Mouse (Mus musculus) kidney, embryonic 14.5 days (tissue): ENCODE data around the gene Lyrm2. TPM values are rescaled to one million over a fixed set of nuclear protein-coding genes. Genes with fewer than 3 reads are reported as not detected.

ENCODE experiments used
- ATAC-seq: fragments of 200-750 bp; cut with Nextera tagmentation; 2 replicates; pipeline ENCODE4 v1.8.0; 2017; ENCODE audit warnings: moderate number of reproducible peaks, mild to moderate bottlenecking, moderate TSS enrichment, moderate library complexity; ENCODE audit not compliant: low FRiP score, low TSS enrichment
- H3K27ac ChIP-seq: fragments of 300-500 bp; sonication (generic); 2 replicates; pipeline ENCODE4 v1.5.1; 2014; ENCODE audit warnings: low read depth, mild to moderate bottlenecking, low read length, moderate library complexity, mixed read lengths
- H3K27me3 ChIP-seq: fragments of 300-500 bp; sonication (generic); 2 replicates; pipeline ENCODE4 v1.6.1; 2014; ENCODE audit warnings: mild to moderate bottlenecking, low read length; ENCODE audit not compliant: control insufficient read depth, insufficient read depth
- H3K36me3 ChIP-seq: fragments of 300-500 bp; sonication (generic); 2 replicates; pipeline ENCODE4 v1.6.1; 2014; ENCODE audit warnings: low read length, mixed read lengths; ENCODE audit not compliant: control insufficient read depth, insufficient read depth
- H3K4me1 ChIP-seq: fragments of 300-500 bp; sonication (generic); 2 replicates; pipeline ENCODE4 v1.6.1; 2014; ENCODE audit warnings: low read length, mixed read lengths; ENCODE audit not compliant: control insufficient read depth, insufficient read depth
- H3K4me2 ChIP-seq: fragments of 300-500 bp; sonication (generic); replicated peaks from 2 replicates; pipeline ENCODE4 v1.6.1; 2014; ENCODE audit warnings: low read depth, mild to moderate bottlenecking, low read length
- H3K4me3 ChIP-seq: fragments of 300-500 bp; sonication (generic); 2 replicates; pipeline ENCODE4 v1.5.1; 2014; ENCODE audit warnings: mild to moderate bottlenecking, low read length
- H3K9ac ChIP-seq: fragments of 300-500 bp; sonication (generic); 2 replicates; pipeline ENCODE4 v1.6.1; 2014; ENCODE audit warnings: low read depth, mild to moderate bottlenecking, low read length, moderate library complexity
- H3K9me3 ChIP-seq: fragments of 300-500 bp; sonication (generic); 2 replicates; pipeline ENCODE4 v1.6.1; 2016; ENCODE audit warnings: low read length; ENCODE audit not compliant: control insufficient read depth
- WGBS: fragments of 180-500 bp; shearing (Covaris S2); extraction: QIAGEN DNeasy Blood & Tissue Kit; methylation state at CpG from one replicate; pipeline ENCODE4 v1.1.7; 2014; 5-methylcytosine and 5-hydroxymethylcytosine counted together
- polyA plus RNA-seq: library from polyadenylated mRNA; unstranded; fragments of >200 nt; fragmentation: Nextera tagmentation; extraction: Ambion mirVana; gene quantifications from 2 replicates; pipeline ENCODE4 v1.2.1, GENCODE M21; 2014

Gene Lyrm2
- polyA plus RNA-seq, 1 experiment from 2014 or later = 116 TPM

DNA sequence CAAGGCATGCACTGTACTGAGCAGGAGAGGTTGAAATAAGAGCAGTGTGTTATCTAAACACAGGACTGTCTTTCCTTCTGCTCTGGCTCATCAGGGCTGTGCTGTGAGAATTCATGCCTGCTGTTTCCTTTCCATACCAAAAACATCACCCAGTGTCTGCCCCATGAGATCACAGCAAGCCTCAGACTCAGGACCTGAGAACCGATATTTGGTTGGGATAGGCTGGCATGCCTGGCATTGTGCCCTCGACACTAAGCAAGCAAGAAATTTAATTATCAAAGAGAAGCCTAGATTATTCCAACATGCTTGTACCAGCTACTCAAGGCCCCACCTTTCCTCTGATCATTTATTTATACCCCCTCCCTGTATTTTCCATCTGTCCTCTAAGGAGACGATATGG lies 34.5 kb downstream of the Lyrm2 start:
- 76% methylated on average over 3 of the region's 3 CpGs for WGBS
- no peak overlapping the region for H3K27ac ChIP-seq
- H3K9me3 ChIP-seq = no peaks in the 10 kb centered on the region
- H3K4me1 ChIP-seq = peaks cover 3% of the 10 kb centered on the region
- ATAC-seq = no peak
- no peaks in the 10 kb centered on the region for H3K27me3 ChIP-seq
- H3K9ac ChIP-seq = no peak overlapping the region
- no peak overlapping the region for H3K4me2 ChIP-seq
- no peak overlapping the region for H3K4me3 ChIP-seq
- no peaks in the 10 kb centered on the region for H3K36me3 ChIP-seq

DNA sequence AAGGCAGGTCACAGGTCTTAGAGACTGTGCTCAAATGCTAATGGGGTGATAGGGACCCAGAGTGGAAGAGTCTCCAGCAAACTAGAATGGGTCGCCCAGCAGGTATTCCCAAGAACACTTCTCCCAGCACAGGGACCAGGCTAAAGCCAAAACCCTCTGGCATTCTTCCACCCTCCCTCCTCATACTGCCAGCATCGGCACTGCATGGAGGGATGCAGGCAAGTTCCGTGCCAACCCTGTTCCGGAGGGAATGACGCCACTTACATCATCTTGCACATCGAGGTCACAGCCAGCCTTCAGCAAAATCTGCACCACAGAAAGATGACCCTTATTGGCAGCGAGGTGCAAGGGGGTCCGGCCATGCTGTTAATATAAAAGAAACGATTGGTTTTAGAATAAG lies 36.0 kb downstream of the Lyrm2 start:
- Histone ChIP-seq H3K27me3 (no peaks in the 10 kb centered on the region), H3K27ac (no peak overlapping the region), H3K36me3 (no peaks in the 10 kb centered on the region), H3K4me2 (no peak overlapping the region), H3K4me1 (no peaks in the 10 kb centered on the region), H3K9ac (no peak overlapping the region), H3K9me3 (no peaks in the 10 kb centered on the region), H3K4me3 (no peak overlapping the region)
- ATAC-seq = no peak
- WGBS = 93% methylated on average over 9 of the region's 9 CpGs

DNA sequence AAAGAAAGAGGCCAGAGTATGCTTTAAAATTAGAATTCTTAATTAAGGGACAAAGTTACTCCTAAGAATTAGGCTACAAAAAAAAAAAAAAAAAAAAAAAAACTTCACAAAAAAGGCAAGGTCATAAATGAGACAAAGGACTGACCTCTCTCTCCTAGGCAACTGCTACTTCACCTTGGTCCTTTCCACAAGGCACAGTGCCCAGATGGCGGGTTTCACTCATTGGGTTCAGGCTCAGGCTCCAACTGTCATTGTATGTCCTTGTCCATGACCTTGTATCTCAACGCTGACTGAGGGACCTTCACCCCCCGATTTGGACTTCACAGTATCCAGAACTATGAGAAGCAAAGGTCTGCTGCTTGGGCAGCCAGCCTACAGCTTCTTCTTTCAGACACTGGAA lies 38.3 kb downstream of the Lyrm2 start:
- Histone ChIP-seq H3K27me3 (no peaks in the 10 kb centered on the region), H3K4me1 (no peaks in the 10 kb centered on the region), H3K9ac (no peak overlapping the region), H3K36me3 (no peaks in the 10 kb centered on the region), H3K4me3 (no peak overlapping the region), H3K4me2 (no peak overlapping the region), H3K27ac (no peak overlapping the region), H3K9me3 (no peaks in the 10 kb centered on the region)
- ATAC-seq = no peak
- 92% methylated on average over 3 of the region's 3 CpGs for WGBS

Other genes with a start within 250 kb of the Lyrm2 start
- not detected in 2 replicates for gene Gja10, start 197.5 kb upstream of the Lyrm2 start, polyA plus RNA-seq
- gene Casp8ap2, start 184.8 kb upstream of the Lyrm2 start, polyA plus RNA-seq = 41.7 and 60.9 TPM in 2 replicates
- 24.1 and 29.4 TPM in 2 replicates for gene Mdn1, start 143.1 kb upstream of the Lyrm2 start, polyA plus RNA-seq
- 7.1 and 14.3 TPM in 2 replicates for gene Ankrd6, start 150.6 kb downstream of the Lyrm2 start, polyA plus RNA-seq
- 14.5 and 21.1 TPM in 2 replicates for gene Rragd, start 182.8 kb downstream of the Lyrm2 start, polyA plus RNA-seq
- 34.4 and 43.6 TPM in 2 replicates for gene Ube2j1, start 231.2 kb downstream of the Lyrm2 start, polyA plus RNA-seq